Mouse (Mus musculus) MEL (cell line): ENCODE results near the gene Rpl7a. TPM values are rescaled to one million over a fixed set of nuclear protein-coding genes. Genes with fewer than 3 reads are reported as not detected.

Source experiments
- DNase-seq: peaks from one replicate; pipeline ENCODE4 v3.0.0; 2011; ENCODE audit warnings: low read depth, low spot score
- H3K27ac ChIP-seq: 2 replicates; pipeline ENCODE4 v1.5.1; 2012; ENCODE audit warnings: low read depth, mild to moderate bottlenecking, control low read depth, low read length, moderate library complexity; ENCODE audit not compliant: control insufficient read depth
- H3K27me3 ChIP-seq, 2 experiments: fragments of 150-350 bp in 1 of 2; sonication (generic) in 1 of 2; 2 replicates each; pipeline ENCODE4 v1.6.1; 2012; ENCODE audit warnings: low read length in 2 of 2, mild to moderate bottlenecking in 2 of 2, improper control_type of control experiment in 1 of 2, moderate library complexity in 1 of 2; ENCODE audit not compliant: insufficient read depth in 2 of 2, control insufficient read depth in 1 of 2
- H3K36me3 ChIP-seq, 2 experiments: 2 replicates each; pipeline ENCODE4 v1.6.1; 2012 to 2014; ENCODE audit warnings: low read length in 2 of 2, improper control_type of control experiment in 1 of 2, inconsistent platforms in 1 of 2, mild to moderate bottlenecking in 1 of 2; ENCODE audit not compliant: insufficient read depth in 2 of 2, control insufficient read depth in 1 of 2
- H3K4me1 ChIP-seq, 2 experiments: fragments of 150-350 bp in 1 of 2; sonication (generic) in 1 of 2; 2 replicates each; pipeline ENCODE4 v1.6.1; 2012; ENCODE audit warnings: low read length in 2 of 2, improper control_type of control experiment in 1 of 2, mild to moderate bottlenecking in 1 of 2; ENCODE audit not compliant: insufficient read depth in 2 of 2, control insufficient read depth in 1 of 2
- H3K4me3 ChIP-seq, 2 experiments: fragments of 150-350 bp in 1 of 2; sonication (generic) in 1 of 2; 2 replicates each; pipeline ENCODE4 v1.5.1; 2012; ENCODE audit warnings: low read depth in 2 of 2, low read length in 2 of 2, mild to moderate bottlenecking in 2 of 2, moderate library complexity in 2 of 2, control low read depth in 1 of 2, improper control_type of control experiment in 1 of 2; ENCODE audit not compliant: control insufficient read depth in 1 of 2, insufficient read depth in 1 of 2
- H3K79me2 ChIP-seq: 2 replicates; pipeline ENCODE4 v1.6.1; 2012; ENCODE audit warnings: mild to moderate bottlenecking, low read length, moderate library complexity; ENCODE audit not compliant: control insufficient read depth, poor library complexity, insufficient read depth
- H3K9ac ChIP-seq: 2 replicates; pipeline ENCODE4 v1.6.1; 2012; ENCODE audit warnings: low read depth, mild to moderate bottlenecking, control low read depth, low read length, moderate library complexity; ENCODE audit not compliant: control insufficient read depth, poor library complexity, severe bottlenecking
- H3K9me3 ChIP-seq: fragments of 150-350 bp; sonication (generic); replicated peaks from 2 replicates; pipeline ENCODE4 v1.6.1; 2012; ENCODE audit warnings: mild to moderate bottlenecking, low read length, improper control_type of control experiment, moderate library complexity; ENCODE audit not compliant: insufficient read depth
- BHLHE40 ChIP-seq: IDR thresholded peaks from 2 replicates; pipeline ENCODE4 v1.6.1; 2012; ENCODE audit warnings: low read depth, mild to moderate bottlenecking, inconsistent platforms, low read length, improper control_type of control experiment, borderline replicate concordance
- CHD2 ChIP-seq: IDR thresholded peaks from 2 replicates; pipeline ENCODE4 v1.6.1; 2011; ENCODE audit warnings: low read length, improper control_type of control experiment
- CTCF ChIP-seq, 3 experiments: IDR thresholded peaks in 2 of 3; conservative IDR thresholded peaks in 1 of 3; 2 replicates each; pipeline ENCODE4 v1.5.1; 2011 to 2012; ENCODE audit warnings: low read length in 3 of 3, low read depth in 2 of 3, mild to moderate bottlenecking in 2 of 3, improper control_type of control experiment in 1 of 3, inconsistent platforms in 1 of 3, mixed read lengths in 1 of 3, moderate library complexity in 1 of 3; ENCODE audit not compliant: control insufficient read depth in 1 of 3, insufficient read depth in 1 of 3, poor library complexity in 1 of 3, severe bottlenecking in 1 of 3
- EP300 ChIP-seq, 2 experiments: IDR thresholded peaks; 2 replicates each; pipeline ENCODE4 v1.6.1; 2011; ENCODE audit warnings: improper control_type of control experiment in 2 of 2, low read length in 2 of 2, low read depth in 1 of 2, mild to moderate bottlenecking in 1 of 2
- GABPA ChIP-seq: IDR thresholded peaks from 2 replicates; pipeline ENCODE4 v1.6.1; 2012; ENCODE audit warnings: low read depth, mild to moderate bottlenecking, inconsistent platforms, low read length, improper control_type of control experiment, moderate library complexity
- GATA1 ChIP-seq: IDR thresholded peaks from 2 replicates; pipeline ENCODE4 v1.6.1; 2011; ENCODE audit warnings: low read depth, low read length, improper control_type of control experiment
- HCFC1 ChIP-seq: IDR thresholded peaks from 2 replicates; pipeline ENCODE4 v1.6.1; 2012; ENCODE audit warnings: low read depth, mild to moderate bottlenecking, inconsistent platforms, low read length, improper control_type of control experiment, moderate library complexity
- KAT2A ChIP-seq: conservative IDR thresholded peaks from 2 replicates; pipeline ENCODE4 v1.6.1; 2012; ENCODE audit warnings: low read depth, low read length, improper control_type of control experiment, inconsistent platforms
- MAFK ChIP-seq: IDR thresholded peaks from 2 replicates; pipeline ENCODE4 v1.6.1; 2011; ENCODE audit warnings: low read depth, mild to moderate bottlenecking, low read length, improper control_type of control experiment, borderline replicate concordance
- MEF2A ChIP-seq: IDR thresholded peaks from 2 replicates; pipeline ENCODE4 v1.6.1; 2014; ENCODE audit warnings: low read depth, mild to moderate bottlenecking, inconsistent platforms, low read length, improper control_type of control experiment; ENCODE audit not compliant: poor library complexity, insufficient replicate concordance, severe bottlenecking; ENCODE audit errors: extremely low read depth
- MXI1 ChIP-seq: IDR thresholded peaks from 2 replicates; pipeline ENCODE4 v1.6.1; 2011; ENCODE audit warnings: mild to moderate bottlenecking, low read depth, low read length, improper control_type of control experiment
- MYB ChIP-seq: IDR thresholded peaks from 2 replicates; pipeline ENCODE4 v1.6.1; 2011; ENCODE audit warnings: mild to moderate bottlenecking, low read depth, low read length, improper control_type of control experiment
- MYC ChIP-seq: IDR thresholded peaks from 2 replicates; pipeline ENCODE4 v1.6.1; 2011; ENCODE audit warnings: low read depth, mild to moderate bottlenecking, low read length, improper control_type of control experiment, moderate library complexity
- NELFE ChIP-seq: IDR thresholded peaks from 2 replicates; pipeline ENCODE4 v1.6.1; 2011; ENCODE audit warnings: low read depth, low read length, improper control_type of control experiment
- POLR2A ChIP-seq, 2 experiments: IDR thresholded peaks; 2 replicates each; pipeline ENCODE4 v1.6.1; 2011 to 2012; ENCODE audit warnings: low read length in 2 of 2, mild to moderate bottlenecking in 2 of 2, control low read depth in 1 of 2, improper control_type of control experiment in 1 of 2, low read depth in 1 of 2, moderate library complexity in 1 of 2; ENCODE audit not compliant: control insufficient read depth in 1 of 2, insufficient read depth in 1 of 2, poor library complexity in 1 of 2
- POLR2AphosphoS2 ChIP-seq: IDR thresholded peaks from 2 replicates; pipeline ENCODE4 v1.6.1; 2011; ENCODE audit warnings: low read length, improper control_type of control experiment
- RAD21 ChIP-seq: IDR thresholded peaks from 2 replicates; pipeline ENCODE4 v1.6.1; 2011; ENCODE audit warnings: mild to moderate bottlenecking, low read depth, low read length, improper control_type of control experiment
- RCOR1 ChIP-seq: IDR thresholded peaks from 2 replicates; pipeline ENCODE4 v1.6.1; 2012; ENCODE audit warnings: low read depth, mild to moderate bottlenecking, inconsistent platforms, low read length, improper control_type of control experiment
- SIN3A ChIP-seq: IDR thresholded peaks from 2 replicates; pipeline ENCODE4 v1.6.1; 2012; ENCODE audit warnings: low read length, improper control_type of control experiment, inconsistent platforms
- SMC3 ChIP-seq: IDR thresholded peaks from 2 replicates; pipeline ENCODE4 v1.6.1; 2011; ENCODE audit warnings: low read depth, low read length, improper control_type of control experiment
- TCF12 ChIP-seq: IDR thresholded peaks from 2 replicates; pipeline ENCODE4 v1.6.1; 2014; ENCODE audit warnings: low read depth, mild to moderate bottlenecking, inconsistent platforms, low read length, improper control_type of control experiment, moderate library complexity
- UBTF ChIP-seq: IDR thresholded peaks from 2 replicates; pipeline ENCODE4 v1.6.1; 2012; ENCODE audit warnings: low read depth, mild to moderate bottlenecking, inconsistent platforms, low read length, improper control_type of control experiment, moderate library complexity, borderline replicate concordance; ENCODE audit not compliant: insufficient read depth
- USF1 ChIP-seq: IDR thresholded peaks from 2 replicates; pipeline ENCODE4 v1.6.1; 2014; ENCODE audit warnings: low read depth, mild to moderate bottlenecking, inconsistent platforms, low read length, improper control_type of control experiment, moderate library complexity
- USF2 ChIP-seq, 2 experiments: IDR thresholded peaks; 2 replicates each; pipeline ENCODE4 v1.6.1; 2011 to 2012; ENCODE audit warnings: improper control_type of control experiment in 2 of 2, low read length in 2 of 2, borderline replicate concordance in 1 of 2, inconsistent platforms in 1 of 2, low read depth in 1 of 2, mild to moderate bottlenecking in 1 of 2; ENCODE audit not compliant: insufficient read depth in 1 of 2
- ZKSCAN1 ChIP-seq: IDR thresholded peaks from 2 replicates; pipeline ENCODE4 v1.6.1; 2012; ENCODE audit warnings: low read depth, mild to moderate bottlenecking, inconsistent platforms, low read length, improper control_type of control experiment, moderate library complexity
- ZMIZ1 ChIP-seq: IDR thresholded peaks from 2 replicates; pipeline ENCODE4 v1.6.1; 2012; ENCODE audit warnings: low read depth, mild to moderate bottlenecking, inconsistent platforms, low read length, improper control_type of control experiment, moderate library complexity
- polyA plus RNA-seq, 2 experiments: library from polyadenylated mRNA; stranded (reverse) in 1 of 2; unstranded in 1 of 2; fragments of >175 nt in 1 of 2; fragments of >200 nt in 1 of 2; gene quantifications; 2 replicates each; pipeline versions ENCODE4 v1.2.1 to v1.2.4; 2012; ENCODE audit warnings: low replicate concordance in 2 of 2, low read depth in 1 of 2; ENCODE audit not compliant: insufficient read length in 2 of 2, insufficient read depth in 1 of 2, missing spikeins in 1 of 2
- total RNA-seq: library from RNA; depleted of rRNA; stranded (reverse); fragments of 300-350 nt; gene quantifications from 2 replicates; pipeline ENCODE4 v1.2.3, GENCODE M21; 2012

Rpl7a gene
- total and polyA plus RNA-seq, 3 experiments = 1,526 to 3,335 TPM; not detected in 1

DNA sequence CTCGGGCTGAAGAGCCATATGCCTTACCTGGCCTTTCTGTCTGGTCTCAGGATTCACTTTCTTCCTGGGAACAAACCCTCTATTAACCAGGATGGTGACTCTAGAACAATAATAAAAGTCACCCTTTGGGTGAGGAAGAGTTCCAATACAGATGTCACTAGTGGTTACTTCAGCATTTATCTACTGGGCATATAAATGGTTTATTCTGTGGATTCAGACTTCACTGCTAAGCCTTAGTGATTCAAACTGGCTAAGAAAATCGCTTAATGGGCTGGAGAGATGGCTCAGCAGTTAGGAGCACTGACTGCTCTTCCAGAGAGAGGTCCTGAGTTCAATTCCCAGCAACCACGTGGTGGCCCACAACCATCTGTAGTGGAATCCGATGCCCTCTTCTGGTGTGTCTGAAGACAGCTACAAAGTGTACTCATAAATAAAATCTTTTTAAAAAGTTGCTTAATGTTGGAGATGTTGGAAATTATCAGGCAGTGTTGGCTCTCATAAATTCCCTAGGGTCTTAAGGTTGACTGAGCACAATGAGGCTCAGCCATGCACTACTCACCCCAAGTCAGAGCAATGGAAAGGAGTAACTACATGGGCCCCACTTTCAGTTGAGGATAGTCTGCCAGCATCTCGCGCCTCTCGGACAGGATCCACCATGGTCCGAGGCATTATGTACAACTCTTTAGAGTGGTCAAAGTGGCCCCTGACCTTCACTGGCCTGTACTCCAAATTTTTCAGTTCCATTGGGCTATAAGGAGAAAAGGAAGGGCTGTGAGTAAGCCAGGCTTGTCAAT, 3.8 kb downstream of the Rpl7a start:
- Histone ChIP-seq H3K36me3 (peaks cover 5 to 18% of the 10 kb centered on the region in 2 experiments; a peak in 3 of 4 replicates), H3K9ac (peak overlapping the region; percentile 87), H3K79me2 (peaks cover 75% of the 10 kb centered on the region), H3K4me3 (no peak overlapping the region), H3K4me1 (peaks cover 0 to 18% of the 10 kb centered on the region in 2 experiments; a peak in 2 of 4 replicates), H3K9me3 (no peaks in the 10 kb centered on the region), H3K27ac (peak overlapping the region; percentile 54), H3K27me3 (no peaks in the 10 kb centered on the region)
- TF ChIP-seq POLR2A (IDR thresholded peaks at IDR 0.05; ENCODE audit: control insufficient read depth in 1 of 2, insufficient read depth in 1 of 2, low read depth in 1 of 2, low read length in 2 of 2, poor library complexity in 1 of 2) (peak in 1 of 2 experiments; percentile 12; a peak in 1 of 4 replicates), CHD2 (peak; percentile 44), MYC (peak; percentile 58; the same call in 1 of the 2 replicates), SMC3 (0 out of 2 replicates have a peak, but pooled peaks have one; percentile 15), CTCF (IDR thresholded peaks at IDR 0.05 in 2 of 3, conservative IDR thresholded peaks at IDR 0.05 in 1 of 3; ENCODE audit: control insufficient read depth in 1 of 3, insufficient read depth in 1 of 3, low read depth in 2 of 3, low read length in 3 of 3, poor library complexity in 1 of 3, severe bottlenecking in 1 of 3) (0 out of 6 replicates have a peak, but pooled peaks of 1 of the 3 experiments have one; percentile 11), GATA1 (no peak), POLR2AphosphoS2 (peak; percentile 79), MAFK (no peak), SIN3A (0 out of 2 replicates have a peak, but pooled peaks have one; percentile 3), ZMIZ1 (peak; percentile 58; the same call in 1 of the 2 replicates)
- DNase-seq = peak; percentile 58

DNA sequence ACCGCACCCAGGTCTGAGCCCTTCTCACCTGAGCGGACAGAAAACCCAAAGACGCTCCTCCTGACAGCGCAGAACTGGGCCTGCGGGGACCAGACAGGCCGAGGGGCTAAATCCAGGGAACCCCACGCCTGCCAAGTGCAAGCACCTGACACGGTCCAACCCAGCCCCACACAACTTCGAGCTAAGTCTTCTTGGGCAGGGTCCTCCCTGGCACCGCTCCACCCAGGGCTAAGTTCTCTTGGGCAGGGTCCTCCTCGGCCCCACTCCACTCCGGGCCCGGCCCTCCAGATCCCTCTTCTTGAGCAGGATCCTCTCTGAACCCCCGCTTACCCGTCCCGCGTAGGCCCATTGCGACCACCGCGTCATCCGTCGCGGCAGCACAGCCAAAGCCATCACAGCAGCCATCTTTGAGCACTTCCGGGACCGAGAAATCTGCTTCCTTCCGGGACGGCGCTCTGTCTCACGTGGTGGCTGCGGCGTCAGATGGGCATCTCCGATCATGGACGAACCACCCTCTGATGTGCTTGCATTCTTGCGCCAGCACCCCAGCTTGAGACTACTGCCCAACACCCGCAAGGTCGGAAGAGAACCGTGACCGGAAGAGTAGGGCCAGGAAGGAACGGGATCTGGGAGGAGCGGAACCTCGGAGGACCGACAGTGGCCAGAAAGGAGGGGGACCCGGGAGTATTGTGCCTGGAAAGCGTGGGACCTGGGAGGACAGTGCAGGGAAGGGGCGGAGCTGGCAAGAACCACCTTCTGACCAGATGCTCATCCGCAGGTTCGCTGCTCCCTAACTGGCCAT, 5.6 kb downstream of the Rpl7a start, which contains the start of the genes Surf2 and Surf1:
TSS of gene Surf2 (plus strand) at position 441 of the 802 bp plus-strand sequence.
TSS of gene Surf1 (minus strand) at position 604 of the 802 bp plus-strand sequence.
- peak; percentile 90 for DNase-seq
- no peaks in the 10 kb centered on the region for H3K9me3 ChIP-seq
- peaks cover 0 to 18% of the 10 kb centered on the region in 2 experiments; a peak in 2 of 4 replicates for H3K4me1 ChIP-seq
- peak within 1 kb of the TSS; percentile 89 for H3K9ac ChIP-seq
- H3K36me3 ChIP-seq = peaks cover 5 to 18% of the 10 kb centered on the region in 2 experiments; a peak in 3 of 4 replicates
- peaks cover 59% of the 10 kb centered on the region for H3K79me2 ChIP-seq
- H3K27me3 ChIP-seq = no peaks in the 10 kb centered on the region
- peak within 1 kb of the TSS; percentile 76 to 92 for H3K4me3 ChIP-seq
- peak within 1 kb of the TSS; percentile 67 for H3K27ac ChIP-seq
- TF ChIP-seq HCFC1 = peak; percentile 85
- peak; percentile 94 for TF ChIP-seq NELFE
- peak; percentile 93 for TF ChIP-seq POLR2AphosphoS2
- TF ChIP-seq EP300 (IDR thresholded peaks at IDR 0.05; ENCODE audit: low read depth in 1 of 2, low read length in 2 of 2) = peak in 1 of 2 experiments; percentile 7; a peak in 1 of 4 replicates
- peak; percentile 98 for TF ChIP-seq MXI1
- no peak for TF ChIP-seq ZKSCAN1
- no peak for TF ChIP-seq MEF2A
- TF ChIP-seq UBTF = no peak
- TF ChIP-seq MAFK = no peak
- TF ChIP-seq RAD21 = no peak
- TF ChIP-seq TCF12 = peak; percentile 67
- no peak; the same call in 1 of the 2 replicates for TF ChIP-seq MYB
- peak; percentile 36; the same call in 1 of the 2 replicates for TF ChIP-seq BHLHE40
- no peak for TF ChIP-seq SMC3
- no peak for TF ChIP-seq GATA1
- TF ChIP-seq KAT2A = 0 out of 2 replicates have a peak, but pooled peaks have one; percentile 54
- no peak for TF ChIP-seq GABPA
- TF ChIP-seq USF1 = peak; percentile 87
- TF ChIP-seq SIN3A = peak; percentile 94
- TF ChIP-seq USF2 (IDR thresholded peaks at IDR 0.05; ENCODE audit: borderline replicate concordance in 1 of 2, insufficient read depth in 1 of 2, low read depth in 1 of 2, low read length in 2 of 2) = no peak
- no peak for TF ChIP-seq RCOR1
